Mouse (Mus musculus) splenic B cell, adult 2 months (primary cell): Measurements from ENCODE around the gene Rbm4b.

ENCODE experiments used
- DNase-seq: peaks from one replicate; pipeline ENCODE4 v3.0.0-alpha.2; 2011; ENCODE audit warnings: low read depth, low spot score
- H3K27me3 ChIP-seq: 2 replicates; pipeline ENCODE4 v1.6.1; 2012; ENCODE audit warnings: mild to moderate bottlenecking, low read length, moderate library complexity, mixed read lengths; ENCODE audit not compliant: control insufficient read depth, poor library complexity, insufficient read depth, severe bottlenecking
- H3K36me3 ChIP-seq: 2 replicates; pipeline ENCODE4 v1.6.1; 2012; ENCODE audit warnings: mild to moderate bottlenecking, low read length, moderate library complexity, mixed read lengths; ENCODE audit not compliant: control insufficient read depth, poor library complexity, insufficient read depth, severe bottlenecking

The Rbm4b gene

DNA sequence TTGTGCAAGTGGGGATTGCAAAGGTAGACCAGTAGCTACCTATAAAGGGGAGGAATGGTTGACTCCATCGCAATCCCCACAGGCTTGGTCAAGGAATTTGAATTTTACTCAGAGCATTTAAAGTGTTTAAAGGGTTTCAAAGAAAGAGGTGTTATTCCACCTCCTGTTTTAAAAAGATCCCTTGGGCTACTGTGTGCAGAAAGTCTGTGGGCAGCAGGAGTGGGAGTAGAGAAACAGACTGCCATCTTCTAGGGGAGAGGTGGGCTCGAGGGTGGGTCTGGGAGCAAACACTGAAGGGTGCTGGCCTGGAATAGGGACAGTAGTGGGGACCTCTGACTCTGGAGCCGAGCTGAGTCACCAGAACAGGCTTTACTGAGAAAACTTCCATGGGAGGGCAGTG is 23.2 kb upstream of the Rbm4b start:
- no peaks in the 10 kb centered on the region for H3K27me3 ChIP-seq
- DNase-seq = no peak
- no peaks in the 10 kb centered on the region for H3K36me3 ChIP-seq

DNA sequence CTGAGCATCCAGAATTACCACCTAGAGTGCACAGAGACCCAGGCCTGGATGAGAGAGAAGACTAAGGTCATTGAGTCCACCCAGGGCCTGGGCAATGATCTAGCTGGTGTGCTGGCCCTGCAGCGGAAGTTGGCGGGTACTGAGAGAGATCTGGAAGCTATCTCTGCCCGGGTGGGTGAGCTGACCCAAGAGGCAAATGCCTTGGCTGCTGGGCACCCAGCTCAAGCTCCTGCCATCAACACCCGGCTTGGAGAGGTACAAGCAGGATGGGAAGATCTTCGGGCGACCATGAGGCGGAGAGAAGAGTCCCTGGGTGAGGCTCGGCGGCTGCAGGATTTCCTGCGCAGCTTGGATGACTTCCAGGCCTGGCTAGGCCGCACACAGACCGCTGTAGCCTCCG is 18.4 kb upstream of the Rbm4b start:
- H3K36me3 ChIP-seq = no peaks in the 10 kb centered on the region
- H3K27me3 ChIP-seq = no peaks in the 10 kb centered on the region
- DNase-seq = no peak

DNA sequence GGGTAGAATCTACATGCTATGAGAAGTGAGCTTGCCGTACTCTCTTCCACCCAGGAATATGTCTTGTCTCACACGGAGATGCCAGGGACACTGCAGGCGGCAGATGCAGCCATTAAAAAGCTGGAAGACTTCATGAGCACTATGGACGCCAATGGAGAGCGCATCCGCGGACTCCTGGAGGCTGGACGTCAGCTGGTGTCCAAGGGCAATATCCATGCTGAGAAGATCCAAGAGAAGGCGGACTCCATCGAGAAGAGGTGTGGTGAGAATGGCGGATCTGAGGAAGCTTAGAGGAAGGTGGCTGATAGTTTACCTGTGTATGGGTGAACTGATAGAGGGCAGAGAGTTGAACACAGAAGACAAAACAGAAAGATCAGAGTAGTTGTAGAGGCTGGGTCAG is 17.2 kb upstream of the Rbm4b start:
- DNase-seq = no peak
- H3K27me3 ChIP-seq = no peaks in the 10 kb centered on the region
- H3K36me3 ChIP-seq = no peaks in the 10 kb centered on the region

DNA sequence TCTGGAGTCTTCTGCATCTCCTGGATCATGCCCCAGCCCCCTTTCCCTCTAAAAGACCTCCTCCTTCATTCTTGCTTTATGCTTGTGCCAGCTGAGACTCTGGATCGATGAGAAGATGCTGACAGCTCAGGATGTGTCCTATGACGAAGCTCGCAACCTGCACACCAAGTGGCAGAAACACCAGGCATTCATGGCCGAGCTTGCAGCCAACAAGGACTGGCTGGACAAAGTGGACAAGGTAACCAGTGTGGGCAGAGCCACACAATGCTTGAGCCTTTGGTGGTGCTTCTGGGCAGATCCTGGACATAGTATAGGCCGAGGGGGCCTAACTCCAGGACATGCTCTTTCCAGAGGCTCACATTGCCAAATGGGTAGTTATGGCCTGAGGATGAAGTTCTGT is 16.5 kb upstream of the Rbm4b start:
- Histone ChIP-seq H3K36me3 (no peaks in the 10 kb centered on the region), H3K27me3 (no peaks in the 10 kb centered on the region)
- no peak for DNase-seq

DNA sequence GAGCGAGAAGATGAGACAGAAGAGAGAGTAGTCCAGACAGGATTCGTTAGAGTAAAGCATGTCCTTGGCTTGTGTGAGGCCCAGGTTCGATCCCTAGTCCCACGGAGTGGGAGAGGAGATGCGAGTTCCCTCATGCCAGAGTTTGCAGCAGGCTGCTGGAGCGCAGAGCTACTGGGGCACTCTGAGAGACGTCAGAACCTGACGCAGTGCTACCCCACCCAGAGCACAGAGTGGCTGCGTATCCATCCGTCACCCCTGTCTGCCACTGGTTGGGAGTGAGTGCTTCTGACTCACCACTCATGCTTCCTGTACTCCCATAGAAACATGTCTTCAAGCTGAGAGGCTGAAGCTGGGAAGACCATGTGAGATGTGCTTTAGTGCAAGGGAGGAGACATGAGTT is 14.8 kb upstream of the Rbm4b start:
- no peak for DNase-seq
- no peaks in the 10 kb centered on the region for H3K27me3 ChIP-seq
- H3K36me3 ChIP-seq = no peaks in the 10 kb centered on the region

DNA sequence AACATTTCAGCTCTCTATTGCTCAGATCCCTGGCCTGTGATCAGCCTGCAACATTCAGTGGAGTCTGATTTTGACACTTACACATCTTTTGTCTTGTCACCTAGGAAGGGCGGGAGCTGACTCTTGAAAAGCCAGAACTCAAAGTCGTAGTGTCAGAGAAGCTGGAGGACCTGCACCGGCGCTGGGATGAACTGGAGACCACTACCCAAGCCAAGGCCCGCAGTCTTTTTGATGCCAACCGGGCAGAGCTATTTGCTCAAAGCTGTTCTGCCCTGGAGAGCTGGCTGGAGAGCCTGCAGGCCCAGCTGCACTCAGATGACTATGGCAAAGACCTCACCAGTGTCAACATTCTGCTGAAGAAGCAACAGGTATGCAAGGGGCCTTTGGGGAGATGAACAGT is 14.1 kb upstream of the Rbm4b start:
- DNase-seq = no peak
- no peaks in the 10 kb centered on the region for H3K27me3 ChIP-seq
- no peaks in the 10 kb centered on the region for H3K36me3 ChIP-seq

DNA sequence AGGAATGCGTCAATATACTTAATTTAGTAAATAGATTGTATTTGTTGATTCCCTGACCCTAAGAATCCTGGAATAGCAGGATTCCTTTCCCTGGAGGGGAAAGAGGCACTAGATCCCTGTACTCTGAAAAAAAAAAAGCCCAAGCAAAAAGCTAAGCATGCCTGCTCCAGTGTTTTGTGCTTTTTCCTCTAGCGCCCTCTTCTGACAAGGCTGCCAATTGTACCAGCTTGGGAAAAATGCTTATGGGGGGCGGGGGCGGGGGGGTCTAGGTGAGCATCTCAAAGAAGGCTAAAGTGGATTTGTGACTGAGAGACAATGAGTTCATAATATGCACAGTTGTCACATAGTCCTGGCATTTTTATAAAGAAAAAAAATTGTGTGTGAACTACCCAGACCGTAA is 12.8 kb upstream of the Rbm4b start:
- DNase-seq = peak; percentile 33
- Histone ChIP-seq H3K27me3 (no peaks in the 10 kb centered on the region), H3K36me3 (no peaks in the 10 kb centered on the region)

DNA sequence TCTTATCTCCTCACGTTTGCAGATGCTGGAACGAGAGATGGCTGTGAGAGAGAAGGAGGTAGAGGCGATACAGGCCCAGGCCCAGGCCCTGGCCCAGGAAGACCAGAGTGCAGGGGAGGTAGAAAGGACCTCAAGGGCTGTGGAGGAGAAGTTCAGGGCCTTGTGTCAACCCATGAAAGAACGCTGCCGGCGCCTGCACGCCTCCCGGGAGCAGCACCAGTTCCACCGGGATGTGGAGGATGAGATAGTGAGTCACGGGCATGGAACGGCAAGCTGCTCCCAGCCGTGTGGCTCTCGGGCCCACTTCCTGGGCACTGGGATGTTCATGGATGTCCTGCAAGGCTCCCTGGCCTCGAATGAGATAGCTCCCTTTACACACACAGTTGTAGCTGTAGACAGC is 12.3 kb upstream of the Rbm4b start:
- H3K36me3 ChIP-seq = no peaks in the 10 kb centered on the region
- no peak for DNase-seq
- H3K27me3 ChIP-seq = no peaks in the 10 kb centered on the region

DNA sequence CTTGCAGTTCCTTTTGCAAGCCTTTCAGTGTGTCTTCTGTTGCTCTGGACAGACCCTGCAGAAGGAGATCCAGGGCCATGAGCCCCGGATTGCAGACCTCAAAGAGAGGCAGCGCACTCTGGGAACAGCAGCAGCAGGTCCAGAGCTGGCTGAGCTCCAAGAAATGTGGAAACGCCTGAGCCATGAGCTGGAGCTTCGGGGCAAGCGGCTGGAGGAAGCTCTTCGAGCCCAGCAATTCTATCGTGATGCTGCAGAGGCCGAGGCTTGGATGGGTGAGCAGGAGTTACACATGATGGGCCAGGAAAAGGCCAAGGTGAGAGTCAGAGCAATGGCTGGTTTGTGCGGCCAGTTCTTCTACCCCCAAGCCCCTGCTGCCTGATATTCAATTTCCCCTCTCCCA is 11.2 kb upstream of the Rbm4b start:
- no peak for DNase-seq
- H3K27me3 ChIP-seq = no peaks in the 10 kb centered on the region
- H3K36me3 ChIP-seq = no peaks in the 10 kb centered on the region

DNA sequence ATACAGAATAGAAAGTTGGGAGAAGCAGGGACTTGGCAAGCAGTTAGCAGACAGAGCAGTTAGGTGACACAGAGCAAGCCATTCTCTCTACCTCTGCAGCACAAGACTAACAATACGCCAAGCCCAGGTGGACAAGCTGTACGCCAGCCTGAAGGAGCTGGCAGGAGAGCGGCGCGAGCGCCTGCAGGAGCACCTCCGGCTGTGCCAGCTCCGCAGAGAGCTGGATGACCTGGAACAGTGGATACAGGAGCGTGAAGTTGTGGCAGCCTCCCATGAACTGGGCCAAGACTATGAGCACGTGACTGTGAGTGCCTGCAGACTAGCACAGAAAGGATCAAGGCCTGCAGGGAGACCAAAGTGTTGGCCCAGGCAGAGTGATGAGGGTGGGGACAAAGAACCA is 10.6 kb upstream of the Rbm4b start:
- no peak for DNase-seq
- Histone ChIP-seq H3K36me3 (no peaks in the 10 kb centered on the region), H3K27me3 (no peaks in the 10 kb centered on the region)

DNA sequence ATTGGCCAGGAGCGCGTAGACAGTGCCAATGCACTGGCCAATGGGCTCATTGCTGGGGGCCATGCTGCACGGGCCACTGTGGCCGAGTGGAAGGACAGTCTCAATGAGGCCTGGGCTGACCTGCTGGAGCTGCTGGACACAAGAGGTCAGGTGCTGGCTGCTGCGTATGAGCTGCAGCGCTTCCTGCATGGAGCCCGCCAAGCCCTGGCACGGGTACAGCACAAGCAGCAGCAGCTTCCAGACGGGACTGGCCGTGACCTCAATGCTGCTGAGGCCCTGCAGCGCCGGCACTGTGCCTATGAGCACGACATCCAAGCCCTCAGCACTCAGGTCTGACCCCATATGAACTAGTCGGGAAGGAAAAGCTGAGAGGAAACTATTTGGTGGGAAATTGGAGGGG is 9.7 kb upstream of the Rbm4b start:
- H3K27me3 ChIP-seq = no peaks in the 10 kb centered on the region
- DNase-seq = no peak

DNA sequence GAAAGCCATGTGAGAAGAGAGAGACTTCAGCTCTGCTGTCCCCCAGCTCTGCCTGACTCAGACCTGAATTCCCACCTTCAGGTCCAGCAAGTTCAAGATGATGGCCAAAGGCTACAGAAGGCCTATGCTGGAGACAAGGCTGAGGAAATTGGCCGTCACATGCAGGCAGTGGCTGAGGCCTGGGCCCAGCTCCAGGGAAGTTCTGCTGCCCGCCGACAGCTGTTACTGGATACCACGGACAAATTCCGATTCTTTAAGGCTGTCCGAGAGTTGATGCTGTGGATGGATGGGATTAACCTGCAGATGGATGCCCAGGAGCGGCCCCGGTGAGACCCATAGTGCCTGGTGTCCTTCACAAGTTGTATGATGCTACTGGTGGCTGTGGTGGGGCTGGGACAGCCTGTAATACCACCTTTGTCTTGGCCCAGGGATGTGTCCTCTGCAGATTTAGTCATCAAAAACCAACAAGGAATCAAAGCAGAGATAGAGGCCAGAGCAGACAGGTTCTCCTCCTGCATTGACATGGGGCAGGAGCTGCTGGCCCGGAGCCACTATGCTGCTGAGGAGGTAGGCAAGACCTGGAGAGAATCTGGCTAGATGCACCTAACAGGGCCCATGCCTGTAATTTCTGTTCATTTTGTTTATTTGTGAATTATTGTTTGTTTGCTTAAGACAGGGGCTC is 8.5 kb upstream of the Rbm4b start:
- no peak for DNase-seq
- Histone ChIP-seq H3K36me3 (no peaks in the 10 kb centered on the region), H3K27me3 (no peaks in the 10 kb centered on the region)

More for the DNA sequence above, 9.7 kb upstream of the Rbm4b start:
- H3K36me3 ChIP-seq = no peaks in the 10 kb centered on the region

DNA sequence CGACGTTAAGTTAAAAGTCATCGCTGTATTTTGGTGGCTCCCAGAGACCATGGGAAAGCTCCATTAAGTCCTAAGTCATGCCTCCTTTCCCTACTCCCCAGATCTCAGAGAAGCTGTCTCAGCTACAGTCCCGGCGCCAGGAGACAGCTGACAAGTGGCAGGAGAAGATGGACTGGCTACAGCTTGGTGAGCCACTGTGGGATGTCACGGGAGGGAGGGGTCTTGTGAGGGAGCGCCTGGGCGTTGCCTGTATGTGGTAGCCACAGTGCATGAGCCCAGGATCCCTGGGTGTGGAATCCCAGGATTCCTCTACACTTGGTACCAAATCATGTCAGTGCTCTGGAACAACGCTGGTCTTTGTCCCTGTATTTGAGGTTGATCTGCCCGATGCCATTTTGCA is 7.8 kb upstream of the Rbm4b start:
- no peaks in the 10 kb centered on the region for H3K27me3 ChIP-seq
- no peak for DNase-seq
- H3K36me3 ChIP-seq = no peaks in the 10 kb centered on the region

DNA sequence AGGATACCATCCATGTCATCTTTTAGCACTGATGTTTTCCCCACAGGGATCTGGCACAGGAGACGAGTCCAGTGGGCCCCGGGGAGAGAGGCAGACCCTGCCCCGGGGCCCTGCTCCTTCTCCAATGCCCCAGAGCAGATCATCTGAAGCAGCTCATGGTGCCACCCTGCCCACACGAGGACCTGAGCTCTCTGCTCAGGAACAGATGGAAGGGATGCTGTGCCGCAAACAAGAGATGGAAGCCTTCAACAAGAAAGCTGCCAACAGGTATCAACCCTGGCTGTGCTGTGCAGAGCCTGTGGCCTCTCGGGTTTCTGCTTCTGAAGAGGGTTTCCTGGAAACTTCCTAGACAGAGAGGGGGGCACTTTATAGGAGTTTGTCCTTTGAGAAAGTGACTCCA is 6.3 kb upstream of the Rbm4b start:
- H3K27me3 ChIP-seq = no peaks in the 10 kb centered on the region
- no peaks in the 10 kb centered on the region for H3K36me3 ChIP-seq
- DNase-seq = no peak

DNA sequence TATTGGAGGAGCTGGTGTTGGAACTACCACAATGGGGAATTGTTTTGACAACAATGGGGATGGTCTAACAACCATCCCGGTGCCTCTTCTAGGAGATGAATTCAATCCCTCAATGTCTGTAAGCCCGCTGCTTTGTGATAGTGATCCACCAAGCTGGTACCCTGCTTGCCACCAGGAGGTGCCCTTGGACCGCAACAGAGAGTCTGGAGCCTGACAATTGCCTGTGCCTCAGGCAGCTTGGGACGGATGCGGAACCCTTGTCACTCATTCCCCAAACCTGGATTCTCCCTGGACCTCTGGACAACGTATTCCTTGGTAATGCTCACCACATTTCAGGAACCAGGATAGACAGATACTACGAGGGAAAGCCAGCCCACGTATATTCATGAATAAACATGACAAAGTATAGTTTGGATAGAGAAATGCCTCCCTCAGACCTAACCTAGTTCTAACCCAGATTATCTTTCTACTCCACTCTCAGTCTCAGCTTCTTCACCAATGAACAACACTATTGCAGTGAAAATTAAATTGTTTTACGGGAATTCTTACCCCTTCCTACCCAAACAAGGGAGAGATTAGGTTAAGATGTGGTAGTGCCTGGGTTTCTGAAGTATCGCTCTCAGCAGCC is 618 bp upstream of the Rbm4b start:
- H3K36me3 ChIP-seq = no peaks in the 10 kb centered on the region
- DNase-seq = peak; percentile 92
- no peaks in the 10 kb centered on the region for H3K27me3 ChIP-seq

DNA sequence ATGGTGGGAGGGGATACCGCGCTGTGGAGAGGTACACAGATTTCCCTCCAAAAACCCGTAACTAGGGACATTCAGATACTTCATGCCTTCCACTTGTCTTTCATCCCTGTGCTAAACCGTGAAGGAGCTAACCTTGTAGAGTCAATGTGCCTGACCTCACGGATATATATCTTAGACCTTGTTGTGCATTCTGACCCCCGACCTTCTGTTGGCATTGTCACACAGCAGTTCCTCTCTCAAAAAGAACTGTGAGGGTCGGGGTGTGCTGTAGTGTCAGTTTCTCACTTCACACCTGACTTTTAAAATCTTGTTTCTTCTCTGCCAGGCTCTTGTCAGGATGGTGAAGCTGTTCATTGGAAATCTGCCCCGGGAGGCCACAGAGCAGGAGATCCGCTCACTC is 624 bp downstream of the Rbm4b start:
- H3K36me3 ChIP-seq = no peaks in the 10 kb centered on the region
- H3K27me3 ChIP-seq = no peaks in the 10 kb centered on the region
- DNase-seq = no peak
